Mouse (Mus musculus) cerebellum, adult (tissue): ENCODE measurements around the gene Shroom1.
"Not testable (repeated sequence)": the region's sequence is repeated elsewhere in the genome, so short reads cannot be mapped to it uniquely, and the experiment has no call there.

ENCODE experiments used
- ATAC-seq: cut with Nextera tagmentation; 2 replicates; pipeline ENCODE4 v1.9.2; 2017; ENCODE audit warnings: mild to moderate bottlenecking, moderate library complexity, mixed read lengths; ENCODE audit not compliant: insufficient number of reproducible peaks, low FRiP score, low TSS enrichment

Shroom1 gene

GRCm38 (mm10) chr11:53456474-53457371, at the start of gene Shroom1, which contains the start of gene Gm10447:
Shroom1 (plus strand) TSS chr11:53457205.
Gm10447 (minus strand) TSS chr11:53457110.
- ATAC-seq, result no peak

- ATAC-seq, result no peak
Measured at GRCm38 (mm10) chr11:53411738-53412137, 45.3 kb upstream of the Shroom1 start.

- ATAC-seq, result no peak
Measured at GRCm38 (mm10) chr11:53413871-53414270, 43.1 kb upstream of the Shroom1 start.

GRCm38 (mm10) chr11:53418048-53418447, 39.0 kb upstream of the Shroom1 start:
- no peak for ATAC-seq

- ATAC-seq, result no peak
Measured at GRCm38 (mm10) chr11:53423036-53423435, 34.0 kb upstream of the Shroom1 start, which contains the start of gene Leap2. Leap2 (minus strand) TSS chr11:53423170.

- ATAC-seq, result no peak
Measured at GRCm38 (mm10) chr11:53424826-53425225, 32.2 kb upstream of the Shroom1 start.

GRCm38 (mm10) chr11:53425251-53425650, 31.8 kb upstream of the Shroom1 start:
- ATAC-seq, result no peak

GRCm38 (mm10) chr11:53425711-53426255, 31.2 kb upstream of the Shroom1 start:
- no peak for ATAC-seq

GRCm38 (mm10) chr11:53426914-53427313, 30.1 kb upstream of the Shroom1 start:
- ATAC-seq, result not testable (repeated sequence)

- ATAC-seq, result no peak
Measured at GRCm38 (mm10) chr11:53427993-53428715, 28.9 kb upstream of the Shroom1 start.

- no peak for ATAC-seq
Measured at GRCm38 (mm10) chr11:53428716-53429057, 28.3 kb upstream of the Shroom1 start.

- ATAC-seq, result no peak
Measured at GRCm38 (mm10) chr11:53429182-53429581, 27.8 kb upstream of the Shroom1 start.

GRCm38 (mm10) chr11:53430300-53430669, 26.7 kb upstream of the Shroom1 start:
- peak; percentile 43 for ATAC-seq

GRCm38 (mm10) chr11:53430670-53431346, 26.2 kb upstream of the Shroom1 start, which contains the start of the genes Uqcrq and Gdf9:
Uqcrq (minus strand) TSS chr11:53430831.
Gdf9 (plus strand) TSS chr11:53431023.
- ATAC-seq, result peak; percentile 91

- ATAC-seq, result peak; percentile 40
Measured at GRCm38 (mm10) chr11:53431347-53432056, 25.5 kb upstream of the Shroom1 start.

- ATAC-seq, result no peak
Measured at GRCm38 (mm10) chr11:53433057-53433456, 23.9 kb upstream of the Shroom1 start.

- ATAC-seq, result no peak
Measured at GRCm38 (mm10) chr11:53435504-53435903, 21.5 kb upstream of the Shroom1 start.

GRCm38 (mm10) chr11:53436338-53436737, 20.7 kb upstream of the Shroom1 start:
- ATAC-seq, result no peak

- no peak for ATAC-seq
Measured at GRCm38 (mm10) chr11:53441921-53442320, 15.1 kb upstream of the Shroom1 start.

- no peak for ATAC-seq
Measured at GRCm38 (mm10) chr11:53443861-53444260, 13.1 kb upstream of the Shroom1 start.
